Mouse (Mus musculus) neural tube, postnatal 0 days (tissue): ENCODE data around the gene Slc22a6. TPM values are rescaled to one million over a fixed set of nuclear protein-coding genes. Genes with fewer than 3 reads are reported as not detected.

ENCODE experiments used
- polyA plus RNA-seq: library from polyadenylated mRNA; unstranded; fragments of >200 nt; fragmentation: Nextera tagmentation; extraction: Ambion mirVana; gene quantifications from 2 replicates; pipeline ENCODE4 v1.2.1, GENCODE M21; 2015

Slc22a6 gene
- 1.7 and 2.9 TPM in 2 replicates for polyA plus RNA-seq

DNA sequence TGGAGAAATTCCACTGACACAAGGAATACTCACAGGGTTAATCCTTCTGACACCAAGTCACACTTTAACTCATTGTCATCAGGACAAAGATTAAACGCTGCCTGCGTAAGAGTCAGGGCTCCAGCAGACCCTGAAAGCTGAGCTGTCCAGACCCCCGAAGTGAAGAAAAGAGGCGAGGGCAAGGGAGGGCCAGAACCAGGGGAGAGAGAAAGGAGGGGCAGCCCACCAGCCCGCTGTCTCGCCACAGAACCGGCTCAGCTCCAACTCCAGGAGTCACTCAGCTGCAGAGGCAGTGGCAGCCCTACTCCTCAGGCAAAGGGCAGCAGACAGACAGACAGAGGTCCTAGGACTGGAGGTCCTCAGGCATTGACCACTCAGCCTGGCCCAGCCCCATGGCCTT is at the start of gene Slc22a6:
TSS of gene Slc22a6 (plus strand) at position 136 of the 400 bp plus-strand sequence.

DNA sequence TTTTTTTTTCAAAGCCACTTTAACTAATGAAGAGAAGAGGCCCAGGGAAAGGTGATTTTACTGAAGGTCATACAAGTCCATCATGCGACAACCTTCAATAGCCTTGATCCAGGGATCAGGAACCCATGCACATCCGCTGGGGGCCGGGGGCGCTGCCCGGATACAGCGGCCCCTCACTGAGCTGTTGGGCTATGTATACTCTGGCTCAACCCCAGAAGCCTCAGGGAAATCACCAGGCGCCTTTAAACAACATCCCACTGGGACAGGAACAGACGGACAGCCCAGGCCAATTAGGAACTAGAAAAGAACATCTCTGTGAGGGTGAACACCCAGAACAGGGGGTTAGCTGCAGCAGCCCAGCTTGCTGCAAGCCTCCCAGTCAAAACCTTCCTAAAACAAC is 26.9 kb upstream of the Slc22a6 start, which contains the start of gene Slc22a8:
TSS of gene Slc22a8 (plus strand) at position 301 of the 400 bp plus-strand sequence.

DNA sequence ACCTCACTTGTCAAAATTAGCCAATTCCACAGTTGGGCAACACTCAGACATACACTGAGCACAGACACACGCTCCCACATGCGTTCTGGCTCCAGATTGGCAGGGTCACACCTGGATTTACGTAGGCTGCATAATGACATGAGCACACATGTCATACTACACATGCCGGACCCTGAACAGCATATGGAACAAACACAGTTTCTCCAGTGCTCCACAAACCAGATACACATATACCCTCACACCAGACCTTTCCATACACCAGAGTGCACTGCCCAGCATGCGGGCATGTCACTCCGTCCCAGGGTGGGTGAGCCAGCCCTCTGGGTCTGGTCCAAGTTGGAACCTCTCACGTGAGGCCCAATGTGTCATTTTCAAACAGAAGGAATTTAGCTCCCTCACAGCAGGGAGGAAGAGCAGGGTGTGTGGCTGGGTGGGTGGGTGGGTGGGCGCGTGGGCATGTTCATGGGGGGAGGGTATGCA is 45.6 kb downstream of the Slc22a6 start, which contains the start of gene Chrm1:
TSS of gene Chrm1 (plus strand) at position 430 of the 480 bp plus-strand sequence.

Other genes starting within 250 kb of the Slc22a6 start
- gene Slc22a30, start 212.9 kb upstream of the Slc22a6 start, polyA plus RNA-seq = not detected in 2 replicates
- gene Slc22a8, start 26.8 kb upstream of the Slc22a6 start, polyA plus RNA-seq = 15.3 and 15.7 TPM in 2 replicates
- gene Chrm1, start 45.8 kb downstream of the Slc22a6 start, polyA plus RNA-seq = 0.71 and 0.81 TPM in 2 replicates
- 178 and 184 TPM in 2 replicates for gene Slc3a2, start 105.3 kb downstream of the Slc22a6 start, polyA plus RNA-seq
- gene Wdr74, start 117.8 kb downstream of the Slc22a6 start, polyA plus RNA-seq = 76.3 and 80.4 TPM in 2 replicates
- 0.85 and 2.0 TPM in 2 replicates for gene 1700092M07Rik, start 122.7 kb downstream of the Slc22a6 start, polyA plus RNA-seq
- 86.2 and 95.5 TPM in 2 replicates for gene Stx5a, start 123.4 kb downstream of the Slc22a6 start, polyA plus RNA-seq
- gene Nxf1, start 139.0 kb downstream of the Slc22a6 start, polyA plus RNA-seq = 63.2 and 80.5 TPM in 2 replicates
- 257 and 285 TPM in 2 replicates for gene Tmem223, start 153.0 kb downstream of the Slc22a6 start, polyA plus RNA-seq
- gene Tmem179b, start 156.4 kb downstream of the Slc22a6 start, polyA plus RNA-seq = 31.8 and 35.1 TPM in 2 replicates
- 23.3 and 25.3 TPM in 2 replicates for gene Taf6l, start 168.4 kb downstream of the Slc22a6 start, polyA plus RNA-seq
- 167 and 188 TPM in 2 replicates for gene Polr2g, start 180.5 kb downstream of the Slc22a6 start, polyA plus RNA-seq
- 5.0 and 5.5 TPM in 2 replicates for gene Zbtb3, start 184.5 kb downstream of the Slc22a6 start, polyA plus RNA-seq
- 45.1 and 45.3 TPM in 2 replicates for gene Ttc9c, start 201.3 kb downstream of the Slc22a6 start, polyA plus RNA-seq
- 6.9 and 7.5 TPM in 2 replicates for gene Hnrnpul2, start 202.0 kb downstream of the Slc22a6 start, polyA plus RNA-seq
- gene AC129217.1, start 211.7 kb downstream of the Slc22a6 start, polyA plus RNA-seq = not detected in 2 replicates
- 124 and 129 TPM in 2 replicates for gene Bscl2, start 219.4 kb downstream of the Slc22a6 start, polyA plus RNA-seq
- gene Gng3, start 221.2 kb downstream of the Slc22a6 start, polyA plus RNA-seq = 623 and 651 TPM in 2 replicates
- 1.4 and 2.2 TPM in 2 replicates for gene Lrrn4cl, start 232.7 kb downstream of the Slc22a6 start, polyA plus RNA-seq